Mouse (Mus musculus) 3134 (cell line): ENCODE measurements around the gene Ccdc9.
"Not testable (repeated sequence)": the region's sequence is repeated elsewhere in the genome, so short reads cannot be mapped to it uniquely, and the experiment has no call there.

Experiments
- DNase-seq: peaks from one replicate; pipeline ENCODE4 v3.0.0-alpha.2; 2011; ENCODE audit warnings: low spot score; ENCODE audit not compliant: insufficient read length; ENCODE audit errors: extremely low read depth

Ccdc9 gene

GRCm38 (mm10) chr7:16273081-16273765 is 13.4 kb downstream of the Ccdc9 start, which contains the start of gene Inafm1:
Gene Inafm1 (minus strand): TSS chr7:16273617.
- peak; percentile 88 for DNase-seq

- DNase-seq, result no peak
These were observed 13.9 kb downstream of the Ccdc9 start for GRCm38 (mm10) chr7:16272681-16273080.

GRCm38 (mm10) chr7:16271139-16271538 is 15.5 kb downstream of the Ccdc9 start:
- no peak for DNase-seq

- DNase-seq, result not testable (repeated sequence)
These were observed 20.0 kb downstream of the Ccdc9 start for GRCm38 (mm10) chr7:16266593-16266992.

GRCm38 (mm10) chr7:16265856-16266255 is 20.7 kb downstream of the Ccdc9 start:
- DNase-seq, result no peak

GRCm38 (mm10) chr7:16263843-16264242 is 22.8 kb downstream of the Ccdc9 start:
- no peak for DNase-seq

- no peak for DNase-seq
These were observed 23.4 kb downstream of the Ccdc9 start for GRCm38 (mm10) chr7:16263015-16263787.

GRCm38 (mm10) chr7:16261097-16261496 is 25.5 kb downstream of the Ccdc9 start:
- no peak for DNase-seq

- no peak for DNase-seq
These were observed 27.4 kb downstream of the Ccdc9 start, which contains the start of gene C5ar1 for GRCm38 (mm10) chr7:16259110-16259590. Gene C5ar1 (minus strand): TSS chr7:16259540.

- DNase-seq, result no peak
These were observed 28.8 kb downstream of the Ccdc9 start for GRCm38 (mm10) chr7:16257830-16258229.

- not testable (repeated sequence) for DNase-seq
These were observed 30.6 kb downstream of the Ccdc9 start for GRCm38 (mm10) chr7:16255963-16256362.

- DNase-seq, result peak; percentile 31
These were observed 32.4 kb downstream of the Ccdc9 start for GRCm38 (mm10) chr7:16254195-16254594.

GRCm38 (mm10) chr7:16250687-16251086 is 35.9 kb downstream of the Ccdc9 start:
- DNase-seq, result no peak

GRCm38 (mm10) chr7:16245958-16246357 is 40.6 kb downstream of the Ccdc9 start:
- no peak for DNase-seq

GRCm38 (mm10) chr7:16244067-16244466 is 42.5 kb downstream of the Ccdc9 start, which contains the start of gene C5ar2:
Gene C5ar2 (minus strand): TSS chr7:16244154.
- DNase-seq, result no peak

- DNase-seq, result no peak
These were observed 44.4 kb downstream of the Ccdc9 start for GRCm38 (mm10) chr7:16242198-16242597.

GRCm38 (mm10) chr7:16241787-16242186 is 44.8 kb downstream of the Ccdc9 start:
- DNase-seq, result peak; percentile 39

- DNase-seq, result no peak
These were observed 45.7 kb downstream of the Ccdc9 start for GRCm38 (mm10) chr7:16240978-16241303.

GRCm38 (mm10) chr7:16240281-16240977 is 46.2 kb downstream of the Ccdc9 start:
- DNase-seq, result no peak

- DNase-seq, result peak; percentile 48
These were observed 47.0 kb downstream of the Ccdc9 start for GRCm38 (mm10) chr7:16239554-16239997.

- DNase-seq, result no peak
These were observed 56.7 kb downstream of the Ccdc9 start for GRCm38 (mm10) chr7:16229869-16230268.
